Mouse (Mus musculus): ENCODE results near the gene Paox.
A peak's percentile ranks its signal among the peaks of the same experiment; 100 is the strongest.

DNA sequence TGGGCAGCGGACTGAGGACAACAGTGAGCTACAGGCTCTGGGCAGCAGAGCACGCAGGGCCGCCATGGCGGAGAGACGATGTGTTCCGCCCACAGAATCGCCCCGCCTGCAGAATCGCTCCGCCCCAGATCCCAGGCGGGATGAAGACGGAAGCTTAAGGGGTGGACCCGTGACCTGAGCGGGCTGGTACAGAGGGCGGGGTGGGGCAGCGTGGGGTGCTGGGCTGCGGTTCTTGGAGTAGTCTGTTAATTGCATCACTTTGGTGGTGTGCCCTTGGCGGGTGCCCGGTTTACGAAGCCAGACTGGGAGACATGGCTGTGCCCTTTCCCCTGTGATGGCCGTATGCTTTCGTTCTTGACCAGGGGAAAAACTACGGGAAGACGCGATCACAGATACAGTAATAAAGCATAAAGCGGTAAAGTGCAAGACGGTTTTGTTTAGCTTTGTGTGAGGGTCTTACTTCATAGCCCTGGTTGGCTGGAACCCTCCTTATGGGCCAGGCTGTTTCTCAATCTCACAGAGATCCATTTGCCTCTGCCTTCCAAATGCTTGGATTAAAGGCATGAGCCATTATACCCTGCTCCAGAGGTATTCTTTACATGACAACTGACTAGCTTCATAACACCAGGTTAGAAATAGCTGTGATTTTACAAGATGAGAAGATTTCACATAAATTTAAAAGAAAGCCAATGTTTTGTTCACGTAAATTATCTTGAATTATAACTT lies 893 bp downstream of the Paox start, which contains the start of gene Echs1:
- no peak for TF ChIP-seq CTCF (IDR thresholded peaks at IDR 0.05; ENCODE audit: low read depth, low read length)
- peak; percentile 92 for TF ChIP-seq POLR2A (IDR thresholded peaks at IDR 0.05; ENCODE audit: extremely low read depth, insufficient read depth, low read length)
